Mouse (Mus musculus) intestine, embryonic 14.5 days (tissue): ENCODE results near the gene Gmpr2. TPM values are rescaled to one million over a fixed set of nuclear protein-coding genes. Genes with fewer than 3 reads are reported as not detected.
A peak's percentile ranks its signal among the peaks of the same experiment; 100 is the strongest.

Experiments used
- ATAC-seq: fragments of 200-750 bp; cut with Nextera tagmentation; replicated peaks from 2 replicates; pipeline ENCODE4 v1.8.0; 2017; ENCODE audit warnings: low read depth, moderate number of reproducible peaks, moderate TSS enrichment, moderate library complexity; ENCODE audit not compliant: low FRiP score, low TSS enrichment
- DNase-seq: peaks from one replicate; pipeline ENCODE4 v3.0.0-alpha.2; 2018; ENCODE audit warnings: low spot score
- H3K27ac ChIP-seq: fragments of 300-500 bp; sonication (generic); 2 replicates; pipeline ENCODE4 v1.5.1; 2014; ENCODE audit warnings: low read depth, mild to moderate bottlenecking, control low read depth
- H3K27me3 ChIP-seq: fragments of 300-500 bp; sonication (generic); replicated peaks from 2 replicates; pipeline ENCODE4 v1.6.1; 2014; ENCODE audit warnings: low read length, control low read depth; ENCODE audit not compliant: control insufficient read depth, insufficient read depth
- H3K36me3 ChIP-seq: fragments of 300-500 bp; sonication (generic); 2 replicates; pipeline ENCODE4 v1.6.1; 2014; ENCODE audit warnings: low read length, control low read depth; ENCODE audit not compliant: control insufficient read depth, insufficient read depth
- H3K4me1 ChIP-seq: fragments of 300-500 bp; sonication (generic); replicated peaks from 2 replicates; pipeline ENCODE4 v1.6.1; 2014; ENCODE audit warnings: low read length, control low read depth, mixed read lengths; ENCODE audit not compliant: control insufficient read depth, insufficient read depth
- H3K4me2 ChIP-seq: fragments of 300-500 bp; sonication (generic); 2 replicates; pipeline ENCODE4 v1.6.1; 2014; ENCODE audit warnings: low read length
- H3K4me3 ChIP-seq: fragments of 300-500 bp; sonication (generic); 2 replicates; pipeline ENCODE4 v1.5.1; 2014; ENCODE audit warnings: low read depth, low read length, control low read depth, mixed read lengths
- H3K9ac ChIP-seq: fragments of 300-500 bp; sonication (generic); 2 replicates; pipeline ENCODE4 v1.6.1; 2014; ENCODE audit warnings: mild to moderate bottlenecking, low read length
- H3K9me3 ChIP-seq: fragments of 300-500 bp; sonication (generic); 2 replicates; pipeline ENCODE4 v1.6.1; 2016; ENCODE audit warnings: low read length, control low read depth; ENCODE audit not compliant: control insufficient read depth
- WGBS: fragments of 180-500 bp; shearing (Covaris S2); extraction: QIAGEN DNeasy Blood & Tissue Kit; methylation state at CpG from one replicate; pipeline ENCODE4 v1.1.7; 2014; 5-methylcytosine and 5-hydroxymethylcytosine counted together
- polyA plus RNA-seq: library from polyadenylated mRNA; unstranded; fragments of >200 nt; fragmentation: Nextera tagmentation; extraction: Ambion mirVana; gene quantifications from 2 replicates; pipeline ENCODE4 v1.2.1, GENCODE M21; 2014

The Gmpr2 gene
- polyA plus RNA-seq, result 53.5 and 62.5 TPM in 2 replicates

DNA sequence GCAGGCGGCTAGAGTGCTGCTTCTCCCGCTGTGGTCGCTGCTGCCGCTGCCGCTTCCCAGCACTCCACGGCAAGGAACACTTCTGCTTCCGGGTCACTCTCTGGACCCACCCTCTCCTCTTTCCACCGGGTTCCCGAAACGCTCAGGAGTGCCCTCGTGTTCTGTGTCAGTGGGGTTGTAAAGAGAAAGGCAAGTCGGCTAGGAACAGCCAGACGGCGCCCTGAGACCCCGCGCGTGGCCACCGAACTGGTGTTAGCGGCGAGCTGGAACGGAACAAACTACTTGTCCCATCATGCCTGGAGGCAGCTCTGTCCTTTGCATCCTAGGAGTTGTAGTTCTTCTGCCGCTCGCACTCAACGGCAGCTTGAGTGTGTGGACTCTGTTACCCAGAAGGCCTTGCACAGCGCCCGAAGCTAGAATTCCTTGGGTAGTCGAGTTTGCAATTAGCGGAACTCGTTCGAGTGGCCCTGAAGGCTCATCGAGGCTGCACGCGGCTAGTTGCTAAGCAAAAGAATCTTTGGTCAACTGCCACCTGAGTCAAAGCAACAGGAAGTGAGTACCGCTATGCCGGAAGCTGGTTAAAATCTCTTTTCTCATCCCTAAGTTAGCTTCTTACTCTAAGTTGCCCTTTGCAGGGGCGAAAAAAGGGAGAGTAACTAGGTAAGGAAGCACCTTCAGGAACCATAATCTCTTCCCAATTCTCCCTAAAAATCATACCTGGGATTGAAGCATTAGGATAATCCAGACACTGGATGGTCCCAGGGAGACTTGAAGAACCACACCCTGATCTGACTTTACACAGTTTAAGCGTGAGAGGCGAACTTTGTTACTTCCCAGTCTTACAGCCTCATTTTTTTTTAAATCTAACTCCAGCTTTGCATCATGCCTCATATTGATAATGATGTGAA, at the start of gene Gmpr2, which contains the start of gene Nedd8:
Gmpr2 (plus strand) TSS at position 109 of the 908 bp plus-strand sequence.
Nedd8 (minus strand) TSS at position 292 of the 908 bp plus-strand sequence.
- Histone ChIP-seq H3K36me3 (peaks cover 38% of the 10 kb centered on the region), H3K27ac (peak within 1 kb of the TSS; percentile 73), H3K4me1 (peaks cover 17% of the 10 kb centered on the region; the same call in 1 of the 2 replicates), H3K4me3 (peak within 1 kb of the TSS; percentile 96), H3K4me2 (peak within 1 kb of the TSS; percentile 96), H3K9ac (peak within 1 kb of the TSS; percentile 80), H3K9me3 (no peaks in the 10 kb centered on the region), H3K27me3 (no peaks in the 10 kb centered on the region)
- peak; percentile 95 for ATAC-seq
- WGBS, result under 1% methylated on average over 38 of the region's 38 CpGs
- peak; percentile 98 for DNase-seq

DNA sequence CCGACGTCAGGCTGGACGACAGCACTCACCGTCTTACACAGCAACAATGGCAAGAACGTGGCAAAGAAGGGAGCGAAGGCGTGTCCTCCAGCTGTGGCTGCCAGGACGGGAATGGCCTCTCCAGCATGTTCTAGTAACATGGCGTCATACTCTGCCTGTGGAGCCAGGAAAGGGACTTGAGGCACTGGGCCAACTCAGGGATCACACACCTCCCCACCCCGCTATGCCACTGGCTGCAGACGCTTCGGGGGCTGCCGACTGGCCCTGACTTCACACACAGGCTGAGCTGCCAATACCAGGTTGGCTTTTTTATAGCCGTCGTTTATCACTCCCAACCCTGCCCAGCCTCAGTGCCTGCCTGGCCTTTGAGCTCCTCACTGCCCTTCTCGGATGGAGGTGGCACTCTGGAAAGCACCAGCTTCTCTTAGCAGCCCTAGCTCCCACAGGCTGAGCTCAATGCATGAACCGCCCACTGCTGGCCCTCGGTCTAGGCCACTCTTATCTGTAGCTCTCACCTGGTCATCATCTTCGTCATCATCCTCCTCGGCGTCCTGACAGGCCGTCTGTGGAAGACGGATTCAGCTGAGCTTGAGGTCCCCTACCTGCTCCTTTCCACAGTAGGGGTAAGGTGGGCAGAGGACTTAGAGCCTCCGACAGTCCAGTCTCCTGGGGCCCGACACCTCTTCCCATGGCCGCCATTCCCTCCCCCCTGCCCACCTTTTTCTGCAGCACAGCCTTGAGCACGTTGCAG, 43.5 kb upstream of the Gmpr2 start:
- WGBS, result 81% methylated on average over 27 of the region's 27 CpGs
- no peaks in the 10 kb centered on the region for H3K27me3 ChIP-seq
- no peak overlapping the region for H3K4me3 ChIP-seq
- DNase-seq (no peak), ATAC-seq (no peak)
- peaks cover 93% of the 10 kb centered on the region for H3K36me3 ChIP-seq
- no peaks in the 10 kb centered on the region for H3K9me3 ChIP-seq
- H3K4me2 ChIP-seq, result no peak overlapping the region
- H3K4me1 ChIP-seq, result no peaks in the 10 kb centered on the region
- H3K9ac ChIP-seq, result no peak overlapping the region
- no peak overlapping the region for H3K27ac ChIP-seq

DNA sequence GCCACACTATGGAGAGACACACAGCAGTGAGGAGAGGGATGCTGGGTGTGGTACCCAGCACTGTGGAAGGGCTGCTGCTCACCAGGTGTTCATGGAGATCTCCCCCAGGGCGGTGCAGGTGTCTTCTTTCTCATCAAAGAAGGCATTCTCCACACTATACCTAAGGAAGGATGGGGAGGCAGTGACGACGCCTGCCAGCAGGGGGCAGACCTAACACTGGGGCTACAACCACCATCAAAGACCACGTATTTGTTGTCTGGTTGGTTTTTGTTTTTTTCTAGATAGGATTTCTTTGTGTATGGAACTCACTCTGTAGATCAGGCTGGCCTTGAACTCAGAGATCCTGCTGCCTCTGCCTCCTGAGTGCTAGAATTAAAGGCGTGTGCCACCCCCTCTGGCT, 42.4 kb upstream of the Gmpr2 start:
- Histone ChIP-seq H3K4me1 (no peaks in the 10 kb centered on the region; the same call in 1 of the 2 replicates), H3K4me2 (no peak overlapping the region), H3K36me3 (peaks cover 97% of the 10 kb centered on the region), H3K27me3 (no peaks in the 10 kb centered on the region), H3K9me3 (no peaks in the 10 kb centered on the region), H3K4me3 (no peak overlapping the region), H3K27ac (no peak overlapping the region), H3K9ac (no peak overlapping the region)
- DNase-seq, result peak; percentile 66
- ATAC-seq, result no peak
- WGBS, result 54% methylated on average over 5 of the region's 5 CpGs

DNA sequence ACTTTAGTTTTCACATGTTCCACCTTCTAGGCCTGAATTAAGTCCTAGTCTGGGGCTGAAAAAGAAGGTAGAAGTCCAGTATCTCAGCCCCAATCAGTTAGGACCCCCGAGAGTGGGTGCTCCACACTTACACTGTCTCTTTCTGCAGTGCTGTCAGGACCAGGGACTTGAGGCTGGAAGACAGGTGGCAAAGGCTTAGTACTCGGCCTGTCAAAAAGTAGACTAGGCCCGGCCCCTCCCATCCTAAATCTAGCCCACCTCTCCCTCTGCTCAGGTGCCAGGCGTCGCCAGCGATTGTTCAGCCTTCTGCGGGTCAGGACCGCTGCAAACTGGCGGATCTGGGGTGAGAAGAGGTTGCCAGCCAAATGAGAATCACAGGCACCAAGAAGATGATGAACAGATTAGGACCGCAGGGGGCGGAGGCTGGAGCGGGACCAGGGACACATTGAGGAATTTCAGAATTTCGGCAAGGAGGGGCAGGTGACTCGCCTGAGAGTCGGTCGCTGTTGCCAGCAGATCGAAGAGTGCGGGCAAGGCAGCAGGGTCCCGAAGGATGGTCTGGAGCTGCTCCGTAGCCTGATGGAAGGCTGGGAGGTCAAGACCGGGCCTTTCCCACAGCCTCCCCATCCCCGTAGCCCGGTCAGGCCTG, 36.7 kb upstream of the Gmpr2 start:
- H3K27me3 ChIP-seq, result no peaks in the 10 kb centered on the region
- H3K27ac ChIP-seq, result no peak overlapping the region
- no peaks in the 10 kb centered on the region for H3K9me3 ChIP-seq
- H3K9ac ChIP-seq, result peak overlapping the region; percentile 58
- H3K36me3 ChIP-seq, result peaks cover 78% of the 10 kb centered on the region
- H3K4me2 ChIP-seq, result peak overlapping the region; percentile 81
- peak; percentile 44 for ATAC-seq
- peaks cover 3% of the 10 kb centered on the region; the same call in 1 of the 2 replicates for H3K4me1 ChIP-seq
- 4% methylated on average over 23 of the region's 23 CpGs for WGBS
- H3K4me3 ChIP-seq, result peak overlapping the region; percentile 66
- DNase-seq, result no peak

- Histone ChIP-seq H3K27me3 (no peaks in the 10 kb centered on the region), H3K4me1 (peaks cover 3% of the 10 kb centered on the region; the same call in 1 of the 2 replicates), H3K4me3 (peak within 1 kb of the TSS; percentile 66), H3K27ac (no peak within 1 kb of the TSS), H3K9ac (peak within 1 kb of the TSS; percentile 58), H3K36me3 (peaks cover 78% of the 10 kb centered on the region), H3K9me3 (no peaks in the 10 kb centered on the region), H3K4me2 (peak within 1 kb of the TSS; percentile 81)
- DNase-seq, result peak; percentile 91
- ATAC-seq, result peak; percentile 80
- 2% methylated on average over 27 of the region's 33 CpGs for WGBS
Measured at GRCm38 (mm10) chr14:55635523-55636007, 36.2 kb upstream of the Gmpr2 start, which contains the start of gene Ipo4. Gene Ipo4 (minus strand): TSS chr14:55635957.

GRCm38 (mm10) chr14:55637795-55638194, 33.9 kb upstream of the Gmpr2 start, which contains the start of gene Gm49378:
Gene Gm49378 (minus strand): TSS chr14:55637895.
- Histone ChIP-seq H3K4me2 (no peak within 1 kb of the TSS), H3K4me3 (no peak within 1 kb of the TSS), H3K4me1 (peaks cover 8% of the 10 kb centered on the region; the same call in 1 of the 2 replicates), H3K36me3 (peaks cover 65% of the 10 kb centered on the region), H3K27me3 (no peaks in the 10 kb centered on the region), H3K9me3 (no peaks in the 10 kb centered on the region), H3K9ac (no peak within 1 kb of the TSS), H3K27ac (no peak within 1 kb of the TSS)
- ATAC-seq (no peak), DNase-seq (no peak)
- WGBS, result 95% methylated on average over 9 of the region's 9 CpGs

DNA sequence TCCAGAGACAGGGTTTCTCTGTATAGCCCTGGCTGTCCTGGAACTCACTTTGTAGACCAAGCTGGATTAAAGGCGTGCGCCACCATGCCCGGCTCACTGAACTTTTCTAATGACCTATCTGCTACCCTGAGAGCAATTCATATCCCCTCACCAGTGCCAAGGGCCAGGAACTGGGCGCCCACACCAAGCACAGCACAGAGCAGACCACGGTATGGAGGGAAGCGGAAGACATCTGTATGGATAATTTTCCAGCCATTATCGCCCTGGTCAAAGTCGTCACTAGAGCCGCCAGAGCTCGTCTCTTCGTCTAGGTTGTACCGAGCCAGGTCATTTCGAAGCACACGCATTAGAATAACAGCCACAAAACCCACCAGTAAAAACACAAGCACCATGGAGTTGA, 30.9 kb upstream of the Gmpr2 start:
- Histone ChIP-seq H3K27me3 (no peaks in the 10 kb centered on the region), H3K9me3 (no peaks in the 10 kb centered on the region), H3K4me2 (no peak overlapping the region), H3K4me3 (no peak overlapping the region), H3K36me3 (peaks cover 52% of the 10 kb centered on the region), H3K4me1 (peaks cover 21% of the 10 kb centered on the region), H3K9ac (no peak overlapping the region), H3K27ac (no peak overlapping the region)
- ATAC-seq (no peak), DNase-seq (no peak)
- WGBS, result 95% methylated on average over 14 of the region's 14 CpGs

- DNase-seq (no peak), ATAC-seq (no peak)
- no peaks in the 10 kb centered on the region for H3K9me3 ChIP-seq
- H3K27ac ChIP-seq, result no peak overlapping the region
- 95% methylated on average over 13 of the region's 13 CpGs for WGBS
- peaks cover 53% of the 10 kb centered on the region for H3K36me3 ChIP-seq
- no peak overlapping the region for H3K4me2 ChIP-seq
- peaks cover 19% of the 10 kb centered on the region for H3K4me1 ChIP-seq
- H3K4me3 ChIP-seq, result no peak overlapping the region
- H3K9ac ChIP-seq, result no peak overlapping the region
- H3K27me3 ChIP-seq, result no peaks in the 10 kb centered on the region
Measured at GRCm38 (mm10) chr14:55641291-55641690, 30.4 kb upstream of the Gmpr2 start.
